Mouse (Mus musculus): ENCODE measurements around the gene Ccdc13. TPM values are rescaled to one million over a fixed set of nuclear protein-coding genes. Genes with fewer than 3 reads are reported as not detected.
A peak's percentile ranks its signal among the peaks of the same experiment; 100 is the strongest.

The Ccdc13 gene
- polyA plus RNA-seq, 1 experiment from 2014 or later, result 0.18 TPM

GRCm38 (mm10) chr9:121839622-121839965, 333 bp upstream of the Ccdc13 start:
- Histone ChIP-seq H3K4me2 (ENCODE audit: low read depth, low read length) (peak overlapping the region; percentile 85), H3K9me3 (replicated peaks; ENCODE audit: control insufficient read depth, low read length) (no peaks in the 10 kb centered on the region), H3K27ac (replicated peaks; ENCODE audit: low read depth, low read length) (no peak overlapping the region), H3K27me3 (ENCODE audit: control insufficient read depth, insufficient read depth, low read length) (no peaks in the 10 kb centered on the region), H3K36me3 (replicated peaks; ENCODE audit: control insufficient read depth, insufficient read depth, low read depth, low read length) (no peaks in the 10 kb centered on the region), H3K9ac (replicated peaks; ENCODE audit: low read length) (peak overlapping the region; percentile 61), H3K4me1 (ENCODE audit: control insufficient read depth, insufficient read depth, low read length) (no peaks in the 10 kb centered on the region), H3K4me3 (ENCODE audit: low read depth, low read length) (peak overlapping the region; percentile 46)
- WGBS, result 40% methylated on average over 7 of the region's 7 CpGs
- no peak for DNase-seq (ENCODE audit: low spot score)
- ATAC-seq (replicated peaks; ENCODE audit: insufficient number of reproducible peaks, low FRiP score, low TSS enrichment, low read depth), result peak; percentile 72

GRCm38 (mm10) chr9:121838008-121838407, 1.3 kb downstream of the Ccdc13 start:
- Histone ChIP-seq H3K4me1 (ENCODE audit: control insufficient read depth, insufficient read depth, low read length) (no peaks in the 10 kb centered on the region), H3K36me3 (replicated peaks; ENCODE audit: control insufficient read depth, insufficient read depth, low read depth, low read length) (no peaks in the 10 kb centered on the region), H3K27ac (replicated peaks; ENCODE audit: low read depth, low read length) (no peak overlapping the region), H3K4me3 (ENCODE audit: low read depth, low read length) (no peak overlapping the region), H3K4me2 (ENCODE audit: low read depth, low read length) (no peak overlapping the region), H3K27me3 (ENCODE audit: control insufficient read depth, insufficient read depth, low read length) (no peaks in the 10 kb centered on the region), H3K9me3 (replicated peaks; ENCODE audit: control insufficient read depth, low read length) (no peaks in the 10 kb centered on the region), H3K9ac (replicated peaks; ENCODE audit: low read length) (no peak overlapping the region)
- ATAC-seq (replicated peaks; ENCODE audit: insufficient number of reproducible peaks, low FRiP score, low TSS enrichment, low read depth), result no peak
- no peak for DNase-seq (ENCODE audit: low spot score)
- WGBS, result 87% methylated on average over 6 of the region's 6 CpGs

- H3K9me3 ChIP-seq (replicated peaks; ENCODE audit: control insufficient read depth, low read length), result no peaks in the 10 kb centered on the region
- H3K4me1 ChIP-seq (ENCODE audit: control insufficient read depth, insufficient read depth, low read length), result no peaks in the 10 kb centered on the region
- WGBS, result 82% methylated on average over 11 of the region's 11 CpGs
- H3K9ac ChIP-seq (replicated peaks; ENCODE audit: low read length), result no peak overlapping the region
- no peaks in the 10 kb centered on the region for H3K36me3 ChIP-seq (replicated peaks; ENCODE audit: control insufficient read depth, insufficient read depth, low read depth, low read length)
- no peaks in the 10 kb centered on the region for H3K27me3 ChIP-seq (ENCODE audit: control insufficient read depth, insufficient read depth, low read length)
- H3K4me3 ChIP-seq (ENCODE audit: low read depth, low read length), result no peak overlapping the region
- no peak overlapping the region for H3K4me2 ChIP-seq (ENCODE audit: low read depth, low read length)
- no peak overlapping the region for H3K27ac ChIP-seq (replicated peaks; ENCODE audit: low read depth, low read length)
- no peak for ATAC-seq (replicated peaks; ENCODE audit: insufficient number of reproducible peaks, low FRiP score, low TSS enrichment, low read depth)
- no peak for DNase-seq (ENCODE audit: low spot score)
Measured at GRCm38 (mm10) chr9:121833825-121834224, 5.4 kb downstream of the Ccdc13 start.

GRCm38 (mm10) chr9:121830956-121831293, 8.3 kb downstream of the Ccdc13 start:
- no peak for ATAC-seq (replicated peaks; ENCODE audit: insufficient number of reproducible peaks, low FRiP score, low TSS enrichment, low read depth)
- 21% methylated on average over 6 of the region's 6 CpGs for WGBS

GRCm38 (mm10) chr9:121830243-121830955, 8.9 kb downstream of the Ccdc13 start:
- Histone ChIP-seq H3K27ac (replicated peaks; ENCODE audit: low read depth, low read length) (no peak overlapping the region), H3K36me3 (replicated peaks; ENCODE audit: control insufficient read depth, insufficient read depth, low read depth, low read length) (no peaks in the 10 kb centered on the region), H3K9me3 (replicated peaks; ENCODE audit: control insufficient read depth, low read length) (no peaks in the 10 kb centered on the region), H3K4me2 (ENCODE audit: low read depth, low read length) (no peak overlapping the region), H3K4me3 (ENCODE audit: low read depth, low read length) (no peak overlapping the region), H3K9ac (replicated peaks; ENCODE audit: low read length) (no peak overlapping the region), H3K27me3 (ENCODE audit: control insufficient read depth, insufficient read depth, low read length) (no peaks in the 10 kb centered on the region), H3K4me1 (ENCODE audit: control insufficient read depth, insufficient read depth, low read length) (no peaks in the 10 kb centered on the region)
- DNase-seq (ENCODE audit: low spot score), result peak; percentile 40
- peak; percentile 42; the same call in 1 of the 2 replicates for ATAC-seq (replicated peaks; ENCODE audit: insufficient number of reproducible peaks, low FRiP score, low TSS enrichment, low read depth)
- WGBS, result 68% methylated on average over 6 of the region's 6 CpGs

More at GRCm38 (mm10) chr9:121830956-121831293, 8.3 kb downstream of the Ccdc13 start:
- no peak overlapping the region for H3K4me2 ChIP-seq (ENCODE audit: low read depth, low read length)
- H3K4me1 ChIP-seq (ENCODE audit: control insufficient read depth, insufficient read depth, low read length), result no peaks in the 10 kb centered on the region
- H3K27ac ChIP-seq (replicated peaks; ENCODE audit: low read depth, low read length), result no peak overlapping the region
- H3K4me3 ChIP-seq (ENCODE audit: low read depth, low read length), result no peak overlapping the region
- no peak overlapping the region for H3K9ac ChIP-seq (replicated peaks; ENCODE audit: low read length)
- DNase-seq (ENCODE audit: low spot score), result peak; percentile 91
- no peaks in the 10 kb centered on the region for H3K36me3 ChIP-seq (replicated peaks; ENCODE audit: control insufficient read depth, insufficient read depth, low read depth, low read length)
- H3K27me3 ChIP-seq (ENCODE audit: control insufficient read depth, insufficient read depth, low read length), result no peaks in the 10 kb centered on the region
- no peaks in the 10 kb centered on the region for H3K9me3 ChIP-seq (replicated peaks; ENCODE audit: control insufficient read depth, low read length)

GRCm38 (mm10) chr9:121829270-121829992, 9.8 kb downstream of the Ccdc13 start:
- ATAC-seq (replicated peaks; ENCODE audit: insufficient number of reproducible peaks, low FRiP score, low TSS enrichment, low read depth) (no peak), DNase-seq (ENCODE audit: low spot score) (no peak)
- Histone ChIP-seq H3K4me3 (ENCODE audit: low read depth, low read length) (no peak overlapping the region), H3K27ac (replicated peaks; ENCODE audit: low read depth, low read length) (no peak overlapping the region), H3K4me1 (ENCODE audit: control insufficient read depth, insufficient read depth, low read length) (no peaks in the 10 kb centered on the region), H3K9ac (replicated peaks; ENCODE audit: low read length) (no peak overlapping the region), H3K27me3 (ENCODE audit: control insufficient read depth, insufficient read depth, low read length) (no peaks in the 10 kb centered on the region), H3K9me3 (replicated peaks; ENCODE audit: control insufficient read depth, low read length) (no peaks in the 10 kb centered on the region), H3K4me2 (ENCODE audit: low read depth, low read length) (no peak overlapping the region), H3K36me3 (replicated peaks; ENCODE audit: control insufficient read depth, insufficient read depth, low read depth, low read length) (no peaks in the 10 kb centered on the region)
- 69% methylated on average over 7 of the region's 7 CpGs for WGBS

GRCm38 (mm10) chr9:121828314-121828713, 10.9 kb downstream of the Ccdc13 start:
- DNase-seq (ENCODE audit: low spot score), result no peak
- H3K9ac ChIP-seq (replicated peaks; ENCODE audit: low read length), result no peak overlapping the region
- no peaks in the 10 kb centered on the region for H3K36me3 ChIP-seq (replicated peaks; ENCODE audit: control insufficient read depth, insufficient read depth, low read depth, low read length)
- no peaks in the 10 kb centered on the region for H3K27me3 ChIP-seq (ENCODE audit: control insufficient read depth, insufficient read depth, low read length)
- 83% methylated on average over 6 of the region's 6 CpGs for WGBS
- ATAC-seq (replicated peaks; ENCODE audit: insufficient number of reproducible peaks, low FRiP score, low TSS enrichment, low read depth), result no peak
- H3K27ac ChIP-seq (replicated peaks; ENCODE audit: low read depth, low read length), result no peak overlapping the region
- no peak overlapping the region for H3K4me2 ChIP-seq (ENCODE audit: low read depth, low read length)
- H3K4me3 ChIP-seq (ENCODE audit: low read depth, low read length), result no peak overlapping the region
- no peaks in the 10 kb centered on the region for H3K9me3 ChIP-seq (replicated peaks; ENCODE audit: control insufficient read depth, low read length)
- no peaks in the 10 kb centered on the region for H3K4me1 ChIP-seq (ENCODE audit: control insufficient read depth, insufficient read depth, low read length)

GRCm38 (mm10) chr9:121826356-121826755, 12.9 kb downstream of the Ccdc13 start:
- DNase-seq (ENCODE audit: low spot score) (no peak), ATAC-seq (replicated peaks; ENCODE audit: insufficient number of reproducible peaks, low FRiP score, low TSS enrichment, low read depth) (no peak)
- Histone ChIP-seq H3K4me2 (ENCODE audit: low read depth, low read length) (no peak overlapping the region), H3K4me3 (ENCODE audit: low read depth, low read length) (no peak overlapping the region), H3K9ac (replicated peaks; ENCODE audit: low read length) (no peak overlapping the region), H3K9me3 (replicated peaks; ENCODE audit: control insufficient read depth, low read length) (no peaks in the 10 kb centered on the region), H3K4me1 (ENCODE audit: control insufficient read depth, insufficient read depth, low read length) (no peaks in the 10 kb centered on the region), H3K27ac (replicated peaks; ENCODE audit: low read depth, low read length) (no peak overlapping the region), H3K36me3 (replicated peaks; ENCODE audit: control insufficient read depth, insufficient read depth, low read depth, low read length) (no peaks in the 10 kb centered on the region), H3K27me3 (ENCODE audit: control insufficient read depth, insufficient read depth, low read length) (no peaks in the 10 kb centered on the region)
- 89% methylated on average over 3 of the region's 3 CpGs for WGBS
